Mouse (Mus musculus) C2C12 (cell line): Measurements from ENCODE around the gene Mrtfa.
"Not testable (repeated sequence)": the region's sequence is repeated elsewhere in the genome, so short reads cannot be mapped to it uniquely, and the experiment has no call there.

Source experiments
- CEBPB ChIP-seq: IDR thresholded peaks from one replicate; pipeline ENCODE4 v1.6.1; 2011; ENCODE audit warnings: low read depth, mild to moderate bottlenecking, control low read depth, moderate library complexity
- CTCF ChIP-seq: IDR thresholded peaks from one replicate; pipeline ENCODE4 v1.5.1; 2011; ENCODE audit not compliant: control insufficient read depth, insufficient read depth, insufficient read length
- FOSL1 ChIP-seq: IDR thresholded peaks from one replicate; pipeline ENCODE4 v1.8.0; 2011; ENCODE audit warnings: mild to moderate bottlenecking, low read length; ENCODE audit not compliant: poor library complexity, insufficient read depth, severe bottlenecking
- MAX ChIP-seq: IDR thresholded peaks from one replicate; pipeline ENCODE4 v1.6.1; 2011; ENCODE audit warnings: mild to moderate bottlenecking, control low read depth
- MYOD1 ChIP-seq: IDR thresholded peaks from one replicate; pipeline ENCODE4 v1.6.1; 2011; ENCODE audit warnings: low read depth; ENCODE audit not compliant: control insufficient read depth, insufficient read length
- MYOG ChIP-seq: IDR thresholded peaks from one replicate; pipeline ENCODE4 v1.6.1; 2011; ENCODE audit not compliant: control insufficient read depth, insufficient read length; ENCODE audit errors: extremely low read depth
- USF1 ChIP-seq: IDR thresholded peaks from one replicate; pipeline ENCODE4 v1.6.1; 2011; ENCODE audit warnings: low read depth, mild to moderate bottlenecking, control low read depth, moderate library complexity

- not testable (repeated sequence) for TF ChIP-seq CTCF, USF1, FOSL1, CEBPB, MAX, MYOG, MYOD1
Observed at GRCm38 (mm10) chr15:81220051-81220450, 29.5 kb upstream of the Mrtfa start.
